Mouse (Mus musculus) hindlimb bud, embryonic 11.5 days (tissue): ENCODE data around the gene Trim67.

Source experiments
- DNase-seq: peaks from one replicate; pipeline ENCODE4 v3.0.0-alpha.2; 2012; ENCODE audit warnings: low read depth, low spot score; ENCODE audit errors: extremely low spot score

Gene Trim67

GRCm38 (mm10) chr8:124792708-124793107, at the start of gene Trim67:
Gene Trim67, plus strand, starts transcription at chr8:124793092.
- no peak for DNase-seq

- no peak for DNase-seq
Measured at GRCm38 (mm10) chr8:124746661-124747060, 46.2 kb upstream of the Trim67 start.

GRCm38 (mm10) chr8:124751191-124751590, 41.7 kb upstream of the Trim67 start:
- no peak for DNase-seq

GRCm38 (mm10) chr8:124751709-124752173, 41.2 kb upstream of the Trim67 start, which contains the start of gene Fam89a:
Gene Fam89a, minus strand, starts transcription at chr8:124751832.
- no peak for DNase-seq

GRCm38 (mm10) chr8:124752325-124752862, 40.5 kb upstream of the Trim67 start:
- DNase-seq = no peak

GRCm38 (mm10) chr8:124754101-124754791, 38.6 kb upstream of the Trim67 start:
- DNase-seq = no peak

GRCm38 (mm10) chr8:124754792-124755190, 38.1 kb upstream of the Trim67 start:
- no peak for DNase-seq

GRCm38 (mm10) chr8:124755481-124755880, 37.4 kb upstream of the Trim67 start:
- no peak for DNase-seq

GRCm38 (mm10) chr8:124756153-124756552, 36.7 kb upstream of the Trim67 start:
- no peak for DNase-seq

GRCm38 (mm10) chr8:124756601-124757000, 36.3 kb upstream of the Trim67 start:
- DNase-seq = no peak

GRCm38 (mm10) chr8:124758544-124758943, 34.3 kb upstream of the Trim67 start:
- no peak for DNase-seq

- DNase-seq = no peak
Measured at GRCm38 (mm10) chr8:124763061-124763460, 29.8 kb upstream of the Trim67 start.

GRCm38 (mm10) chr8:124772389-124772788, 20.5 kb upstream of the Trim67 start:
- DNase-seq = no peak

GRCm38 (mm10) chr8:124775695-124776094, 17.2 kb upstream of the Trim67 start:
- DNase-seq = peak; percentile 35

- DNase-seq = no peak
Measured at GRCm38 (mm10) chr8:124780236-124780635, 12.7 kb upstream of the Trim67 start.

GRCm38 (mm10) chr8:124782431-124782830, 10.5 kb upstream of the Trim67 start:
- DNase-seq = no peak

- no peak for DNase-seq
Measured at GRCm38 (mm10) chr8:124783228-124783627, 9.7 kb upstream of the Trim67 start.

GRCm38 (mm10) chr8:124784613-124785012, 8.3 kb upstream of the Trim67 start:
- no peak for DNase-seq

GRCm38 (mm10) chr8:124790676-124791075, 2.2 kb upstream of the Trim67 start:
- DNase-seq = no peak

GRCm38 (mm10) chr8:124791751-124792150, 1.1 kb upstream of the Trim67 start:
- DNase-seq = no peak

GRCm38 (mm10) chr8:124792186-124792585, 706 bp upstream of the Trim67 start:
- no peak for DNase-seq

GRCm38 (mm10) chr8:124793172-124793651, 320 bp downstream of the Trim67 start:
- peak; percentile 26 for DNase-seq
